Mouse (Mus musculus) common myeloid progenitor, adult 5-6 weeks (primary cell): ENCODE results near the gene Arfgef2. TPM values are rescaled to one million over a fixed set of nuclear protein-coding genes. Genes with fewer than 3 reads are reported as not detected.

Experiments used
- ATAC-seq: replicated peaks from 2 replicates; pipeline ENCODE4 v1.8.0; 2016; ENCODE audit warnings: low read depth, mild to moderate bottlenecking, moderate TSS enrichment, inconsistent platforms; ENCODE audit not compliant: poor library complexity, severe bottlenecking
- total RNA-seq: library from RNA; stranded (forward); fragments of 200-1000, 187-1606 nt; gene quantifications from 2 replicates; pipeline ENCODE4 v1.2.3, GENCODE M21; 2017

Arfgef2 gene
- 21.3 and 31.1 TPM in 2 replicates for total RNA-seq

DNA sequence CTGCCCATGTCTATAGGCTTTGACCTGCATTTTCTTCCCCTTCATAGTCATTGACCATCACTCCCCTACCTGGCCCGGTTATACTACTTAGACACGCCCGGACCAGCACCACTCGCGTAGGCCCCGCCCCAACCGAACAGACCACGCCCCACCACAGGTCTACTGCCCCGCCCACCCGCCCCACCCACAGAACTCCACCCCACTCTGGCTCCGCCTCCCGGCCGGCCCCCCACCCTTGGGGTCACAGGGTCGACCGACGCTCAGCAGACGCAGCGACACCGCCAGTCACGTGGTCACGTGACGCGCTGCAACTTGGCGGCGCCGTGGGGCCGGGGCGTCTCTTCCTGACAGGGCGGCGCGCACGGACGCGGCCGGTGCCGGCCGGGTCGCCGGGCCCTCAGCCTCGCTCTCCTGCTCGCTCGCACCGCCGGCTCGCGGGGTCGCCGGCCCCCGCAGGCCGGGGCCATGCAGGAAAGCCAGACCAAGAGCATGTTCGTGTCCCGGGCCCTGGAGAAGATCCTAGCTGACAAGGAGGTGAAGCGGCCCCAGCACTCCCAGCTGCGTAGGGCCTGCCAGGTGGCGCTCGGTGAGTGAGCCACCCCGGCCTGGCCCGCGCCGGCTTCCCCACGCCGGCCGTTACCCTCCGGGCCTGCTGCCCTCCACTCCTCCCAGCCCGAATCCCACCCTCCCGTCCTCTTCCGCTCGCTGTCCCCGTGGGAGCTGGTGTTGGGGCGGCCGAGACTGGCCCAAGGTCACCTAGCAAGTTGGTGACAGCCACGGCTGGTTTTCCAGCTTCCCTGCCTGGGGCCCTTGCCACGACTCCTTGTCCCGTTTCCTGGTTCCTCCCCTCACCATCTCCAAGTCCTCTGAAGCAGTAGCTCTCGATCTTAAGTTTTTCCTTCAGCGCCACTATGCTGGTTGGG, at the start of gene Arfgef2:
Arfgef2 (plus strand) TSS at position 339 of the 923 bp plus-strand sequence.
- peak; percentile 91 for ATAC-seq

DNA sequence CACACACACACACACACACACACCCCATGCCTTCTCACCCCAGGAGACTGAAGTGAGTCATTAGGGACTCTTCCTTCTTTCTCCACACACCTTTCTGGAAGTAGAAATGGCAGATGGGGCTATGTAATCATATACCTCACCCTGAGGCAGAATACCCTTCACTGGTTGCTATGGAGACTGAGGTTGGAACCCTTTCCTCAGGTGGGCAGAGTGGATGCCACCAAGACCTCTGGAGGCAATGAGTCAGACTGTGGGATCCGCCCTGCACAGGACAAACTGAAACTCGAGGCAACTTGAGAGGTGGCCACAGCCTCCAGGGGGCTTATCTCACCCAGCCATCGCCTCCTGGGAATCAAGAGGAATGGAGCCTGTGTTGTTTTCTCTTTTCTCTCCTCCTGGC, 47.4 kb upstream of the Arfgef2 start:
- ATAC-seq, result peak; percentile 27; the same call in 1 of the 2 replicates

DNA sequence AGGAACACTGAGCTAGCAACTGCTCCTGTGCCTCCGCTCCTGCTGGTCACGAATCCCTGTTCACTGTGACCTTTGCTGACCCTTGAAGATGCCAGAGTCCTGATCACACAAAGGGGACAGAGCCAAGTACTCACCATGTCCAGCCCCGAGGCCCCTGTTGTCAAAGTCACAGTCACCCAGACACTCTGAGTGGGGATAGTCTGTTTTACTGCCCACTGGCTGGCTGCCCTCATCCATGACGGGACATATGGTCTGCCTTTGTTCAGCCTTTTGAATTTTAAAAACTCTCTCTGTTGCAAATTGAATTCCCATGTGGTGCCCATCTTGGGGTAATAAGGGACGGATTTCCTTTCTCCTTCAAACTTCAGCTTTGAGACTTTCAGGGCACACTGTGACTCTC, 41.3 kb upstream of the Arfgef2 start:
- ATAC-seq, result no peak

DNA sequence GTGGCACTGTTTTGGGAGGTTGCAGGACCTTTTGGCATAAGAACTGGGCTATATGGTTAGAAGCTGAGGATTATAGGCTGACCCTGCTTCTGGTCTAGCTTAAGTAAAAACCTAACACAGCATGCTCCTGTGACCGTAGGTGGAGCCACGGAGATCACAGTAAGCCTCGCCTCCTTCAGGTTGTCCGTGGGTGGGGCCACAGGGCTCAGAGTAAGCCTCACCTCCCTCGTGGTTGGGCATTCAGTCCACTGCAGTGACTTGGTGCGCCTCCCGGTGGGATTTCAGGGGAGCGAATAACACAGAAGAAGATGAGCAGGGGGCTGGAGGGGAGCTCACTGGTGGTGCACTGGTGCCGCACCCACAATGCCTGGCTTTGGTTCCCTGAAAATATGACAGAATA, 37.8 kb upstream of the Arfgef2 start:
- ATAC-seq, result no peak

DNA sequence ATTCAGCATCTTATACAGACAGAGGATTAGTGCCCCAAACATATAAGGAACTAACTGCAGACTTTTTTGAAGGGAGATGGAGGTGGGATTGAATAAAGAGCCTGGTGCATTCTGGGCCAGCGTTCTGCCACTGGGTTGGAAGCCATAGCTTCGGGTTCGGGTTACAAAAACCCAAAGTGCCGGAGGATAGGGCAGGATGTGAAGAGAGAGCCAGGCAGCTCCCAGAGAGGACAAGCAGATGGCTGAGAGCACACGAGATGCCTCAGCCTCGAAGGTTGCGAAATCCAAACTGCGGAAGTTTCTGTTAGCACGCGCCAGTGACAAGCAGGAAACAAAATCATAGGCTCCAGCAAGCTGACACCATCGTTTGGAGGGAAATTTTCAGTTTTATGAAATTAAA, 34.0 kb upstream of the Arfgef2 start:
- ATAC-seq, result peak; percentile 78

DNA sequence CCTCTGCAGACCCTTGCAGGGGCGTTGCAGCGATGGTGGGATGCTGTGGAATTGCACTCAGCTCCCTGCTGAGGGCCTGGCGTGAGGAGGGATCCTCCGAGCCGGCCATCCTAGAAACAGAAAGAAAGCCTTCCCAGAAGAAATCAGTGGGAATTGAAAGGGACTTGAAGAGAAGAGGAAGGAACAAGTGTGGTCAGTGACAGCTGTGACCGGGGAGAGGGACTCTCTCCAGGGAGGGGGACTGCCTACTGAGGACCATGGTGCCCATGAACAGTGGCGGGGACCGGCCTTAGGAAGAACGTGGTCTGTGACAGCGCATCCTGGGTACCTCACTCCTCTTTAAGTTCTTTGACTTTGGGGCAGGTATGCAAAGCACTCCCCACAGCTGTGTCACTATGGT, 31.8 kb upstream of the Arfgef2 start:
- no peak for ATAC-seq

DNA sequence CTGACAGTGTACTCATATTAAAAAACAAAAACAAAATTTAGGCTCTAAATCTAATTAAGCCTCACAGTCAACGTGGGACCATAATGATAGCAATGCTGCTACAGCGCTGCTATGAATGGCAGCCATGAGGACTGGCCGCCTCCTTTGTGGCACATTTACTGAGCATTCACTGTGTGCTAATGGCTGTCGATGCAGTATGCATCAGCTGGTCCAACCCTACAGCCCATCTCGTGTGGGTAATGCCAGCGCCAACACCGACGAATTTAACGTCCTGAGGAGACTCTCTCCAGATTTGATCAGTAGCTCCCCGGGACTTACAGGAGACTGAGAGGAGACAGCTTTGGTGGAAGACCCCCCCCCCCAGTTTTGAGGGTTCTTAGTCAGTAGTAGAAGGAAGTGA, 31.1 kb upstream of the Arfgef2 start:
- ATAC-seq, result no peak

DNA sequence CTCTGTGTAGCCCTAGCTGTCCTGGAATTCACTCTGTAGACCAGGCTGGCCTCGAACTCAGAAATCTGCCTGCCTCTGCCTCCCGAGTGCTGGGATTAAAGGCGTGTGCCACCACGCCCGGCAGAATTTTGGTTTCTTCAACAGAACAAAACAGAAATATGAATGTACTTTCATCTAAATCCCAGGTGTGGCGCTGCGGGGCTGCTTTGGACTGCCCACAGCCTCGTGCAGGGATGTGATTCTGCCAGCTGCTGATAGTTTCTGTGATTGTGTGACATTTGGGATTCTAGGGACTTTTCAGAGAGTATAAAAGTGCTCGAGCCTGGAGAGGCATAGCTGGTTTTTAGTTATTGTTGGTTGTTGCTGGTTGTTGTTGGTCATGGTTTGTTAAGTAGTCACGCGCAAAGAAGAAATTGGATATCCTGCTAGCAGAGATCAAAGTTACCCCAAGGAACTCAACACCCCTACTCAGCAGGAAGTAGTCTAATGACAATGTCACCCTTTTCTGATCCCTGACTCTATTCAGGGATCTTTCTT, 30.0 kb upstream of the Arfgef2 start:
- ATAC-seq, result no peak

DNA sequence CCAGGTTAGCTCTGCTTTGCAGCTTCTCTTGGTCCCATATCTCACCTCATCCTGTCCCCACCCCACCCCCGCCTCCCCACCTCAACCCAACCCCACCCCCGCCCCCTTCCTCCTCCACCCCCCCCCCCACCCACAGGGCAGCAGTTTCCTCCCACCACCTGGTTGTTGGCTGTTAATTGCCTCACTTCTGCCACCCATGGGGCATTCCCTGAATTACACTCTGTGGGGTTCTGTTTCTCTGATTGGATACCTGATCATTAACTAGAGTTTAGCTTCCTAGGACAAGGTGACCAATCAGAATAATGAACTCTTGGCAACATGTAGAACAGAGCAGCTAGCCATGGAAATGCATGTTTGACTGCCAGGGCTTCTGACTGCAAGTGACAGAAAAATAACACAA, 29.1 kb upstream of the Arfgef2 start:
- ATAC-seq, result no peak; the same call in 1 of the 2 replicates

DNA sequence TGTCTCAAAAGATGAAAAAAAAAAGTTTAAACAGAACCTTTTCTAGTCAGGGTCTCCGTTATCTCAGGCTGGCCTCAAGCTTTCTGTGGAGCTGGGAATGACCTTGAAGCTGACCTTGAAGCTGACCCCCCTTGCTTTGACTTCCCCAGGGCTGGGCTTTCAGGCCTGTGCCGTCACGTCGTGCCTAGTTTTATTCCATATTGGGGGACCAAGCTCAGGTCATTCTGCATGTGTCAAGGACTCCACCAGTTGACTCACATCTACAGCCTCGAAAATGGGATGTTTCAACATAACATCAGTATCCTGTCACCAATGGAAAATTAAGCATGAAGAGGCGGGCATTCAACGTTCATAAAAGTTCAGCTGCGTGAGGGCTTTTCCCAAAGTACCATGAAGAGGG, 25.4 kb upstream of the Arfgef2 start:
- no peak for ATAC-seq

DNA sequence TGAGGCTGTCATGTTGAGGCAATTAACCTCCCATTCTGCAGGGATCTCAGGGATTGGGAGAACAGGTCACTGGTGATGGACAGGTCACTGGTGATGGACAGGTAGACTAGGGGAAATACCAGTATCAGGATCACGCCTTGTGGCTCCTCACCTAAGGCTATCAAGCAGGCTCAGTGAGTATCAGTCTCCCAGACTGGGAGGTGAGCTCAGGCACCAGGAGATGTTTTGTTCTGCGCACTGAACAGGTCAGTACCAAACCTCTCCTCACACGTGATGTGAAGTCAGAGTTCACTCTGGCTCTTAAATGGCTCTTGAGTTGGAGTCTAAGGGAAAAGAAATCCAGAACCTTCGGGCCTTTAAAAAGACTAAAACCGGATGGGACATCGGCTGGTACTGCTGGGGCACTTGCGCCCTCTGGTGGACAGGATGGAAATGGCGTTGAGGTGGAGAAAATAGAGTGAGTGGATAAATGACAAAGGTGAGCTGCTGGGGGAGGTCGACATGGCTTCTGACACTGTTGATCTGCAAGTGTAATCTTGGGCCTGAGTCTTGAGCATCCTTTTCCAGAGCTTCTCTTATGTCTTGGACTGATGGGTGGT, 24.3 kb upstream of the Arfgef2 start:
- ATAC-seq, result peak; percentile 76

DNA sequence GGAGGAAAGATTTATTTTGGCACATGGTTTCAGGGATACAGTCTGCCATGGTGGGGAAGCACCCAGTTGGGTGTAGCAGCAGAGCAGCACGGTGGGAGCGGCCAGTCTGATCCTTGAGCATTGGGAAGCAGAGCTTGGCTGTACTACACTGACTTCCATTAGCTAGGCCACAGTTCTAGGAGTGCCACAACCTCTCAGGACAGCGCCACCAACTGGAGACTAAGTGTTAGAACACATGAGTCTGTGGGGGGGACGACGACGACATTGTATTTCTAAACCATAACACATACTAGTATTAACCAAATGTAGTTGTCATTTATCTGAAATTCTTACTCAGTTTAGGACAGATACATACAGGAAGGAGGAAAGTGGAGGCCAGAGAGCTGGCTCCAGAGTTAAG, 21.0 kb upstream of the Arfgef2 start:
- ATAC-seq, result no peak

DNA sequence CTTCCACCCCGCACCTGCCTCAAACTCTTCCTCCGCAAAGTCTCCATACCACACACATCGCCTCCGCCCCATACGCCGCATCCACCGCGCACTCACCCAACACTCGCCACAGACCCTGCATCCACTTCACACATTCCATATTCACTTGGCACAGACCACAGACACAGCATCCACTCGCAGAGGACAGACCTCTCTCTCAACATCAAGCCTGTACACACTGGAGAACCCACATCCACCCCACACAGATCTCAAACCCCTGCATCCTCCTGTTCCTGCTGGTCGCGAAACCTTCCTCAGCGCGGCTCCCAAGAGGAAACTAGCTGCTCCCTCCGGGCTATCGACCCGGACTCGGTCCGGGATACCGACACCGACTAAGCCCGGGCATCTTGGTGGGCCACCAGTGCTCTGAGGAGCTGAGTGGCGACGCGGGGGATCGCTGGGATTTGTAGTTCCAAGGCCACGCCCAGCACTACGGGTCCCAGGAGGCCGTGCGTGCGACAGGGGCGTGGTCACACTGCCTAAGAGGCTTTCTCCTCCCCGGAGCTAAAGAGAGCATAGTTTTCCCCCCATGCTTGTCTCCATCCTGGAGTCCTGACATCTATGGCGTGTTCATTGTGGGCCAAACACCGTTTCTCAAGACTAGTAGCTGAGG, 18.9 kb upstream of the Arfgef2 start:
- peak; percentile 100 for ATAC-seq

DNA sequence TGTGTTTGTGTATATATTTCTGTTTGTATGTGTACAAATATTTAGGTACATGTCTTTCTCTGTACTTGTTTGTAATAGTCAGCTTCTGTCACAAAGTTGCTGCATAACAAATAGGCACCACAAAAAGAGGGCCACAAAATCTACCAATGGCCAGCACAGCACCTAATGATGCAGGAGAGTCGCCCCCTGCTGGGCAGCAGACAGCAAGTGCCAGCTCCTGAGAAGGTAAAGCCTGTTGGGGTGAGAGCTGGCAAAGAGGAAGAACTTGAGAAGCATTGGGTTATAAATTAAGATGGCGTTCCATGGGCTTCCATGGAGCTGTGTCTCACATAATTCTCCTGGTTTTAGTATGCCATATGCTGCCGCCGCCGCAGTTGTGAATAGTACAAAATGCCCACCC, 13.7 kb upstream of the Arfgef2 start:
- ATAC-seq, result no peak

DNA sequence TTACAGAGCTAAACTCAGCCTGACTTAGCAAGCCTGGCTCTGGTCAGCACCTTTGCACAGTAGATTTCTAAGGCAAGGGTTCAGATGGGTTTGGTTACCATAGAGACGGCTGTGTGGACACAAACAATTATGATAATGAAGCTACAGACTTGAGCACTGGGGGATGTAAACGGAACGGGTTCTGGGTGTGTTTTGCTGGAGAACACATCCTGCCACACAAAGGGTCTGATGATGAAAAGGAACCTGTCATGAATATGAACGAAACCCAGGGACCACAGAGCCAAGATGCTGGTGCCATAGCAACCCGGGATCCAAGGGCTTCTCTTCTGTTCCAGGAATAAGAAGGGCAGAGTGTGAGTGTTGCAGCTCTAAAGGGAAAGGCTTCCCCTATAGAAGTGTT, 13.0 kb upstream of the Arfgef2 start, which contains the start of gene Trp53rkb:
Trp53rkb (plus strand) TSS at position 177 of the 400 bp plus-strand sequence.
- no peak for ATAC-seq

DNA sequence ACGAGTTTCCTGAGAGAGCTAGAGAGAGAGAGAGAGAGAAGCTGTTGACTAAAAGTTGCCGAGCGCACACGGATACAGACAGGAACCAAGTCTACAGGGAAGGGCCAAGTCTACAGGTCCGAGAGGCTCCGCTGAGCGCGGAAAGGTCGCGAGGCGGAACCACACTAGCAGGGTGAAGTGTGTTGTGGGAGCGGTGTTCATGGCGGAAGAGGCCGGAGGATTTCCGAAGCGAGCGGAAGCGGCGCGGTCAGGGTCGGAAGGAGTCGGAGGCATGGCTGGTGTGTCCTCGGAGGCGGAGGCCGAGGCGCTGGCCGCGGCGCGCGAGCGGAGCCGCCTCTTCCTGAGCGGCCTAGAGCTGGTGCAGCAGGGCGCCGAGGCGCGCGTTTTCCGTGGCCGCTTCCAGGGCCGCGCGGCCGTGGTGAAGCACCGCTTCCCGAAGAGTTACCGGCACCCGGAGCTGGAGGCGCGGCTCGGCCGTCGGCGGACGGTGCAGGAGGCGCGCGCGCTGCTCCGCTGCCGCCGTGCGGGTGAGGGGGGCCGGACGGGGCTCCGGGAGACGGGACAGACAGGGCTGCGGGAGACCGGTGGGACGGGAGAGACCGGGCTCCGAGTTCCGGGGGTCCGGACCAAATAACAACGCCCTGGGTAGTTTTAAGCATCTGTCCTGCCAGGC, 11.7 kb upstream of the Arfgef2 start:
- ATAC-seq, result peak; percentile 98

DNA sequence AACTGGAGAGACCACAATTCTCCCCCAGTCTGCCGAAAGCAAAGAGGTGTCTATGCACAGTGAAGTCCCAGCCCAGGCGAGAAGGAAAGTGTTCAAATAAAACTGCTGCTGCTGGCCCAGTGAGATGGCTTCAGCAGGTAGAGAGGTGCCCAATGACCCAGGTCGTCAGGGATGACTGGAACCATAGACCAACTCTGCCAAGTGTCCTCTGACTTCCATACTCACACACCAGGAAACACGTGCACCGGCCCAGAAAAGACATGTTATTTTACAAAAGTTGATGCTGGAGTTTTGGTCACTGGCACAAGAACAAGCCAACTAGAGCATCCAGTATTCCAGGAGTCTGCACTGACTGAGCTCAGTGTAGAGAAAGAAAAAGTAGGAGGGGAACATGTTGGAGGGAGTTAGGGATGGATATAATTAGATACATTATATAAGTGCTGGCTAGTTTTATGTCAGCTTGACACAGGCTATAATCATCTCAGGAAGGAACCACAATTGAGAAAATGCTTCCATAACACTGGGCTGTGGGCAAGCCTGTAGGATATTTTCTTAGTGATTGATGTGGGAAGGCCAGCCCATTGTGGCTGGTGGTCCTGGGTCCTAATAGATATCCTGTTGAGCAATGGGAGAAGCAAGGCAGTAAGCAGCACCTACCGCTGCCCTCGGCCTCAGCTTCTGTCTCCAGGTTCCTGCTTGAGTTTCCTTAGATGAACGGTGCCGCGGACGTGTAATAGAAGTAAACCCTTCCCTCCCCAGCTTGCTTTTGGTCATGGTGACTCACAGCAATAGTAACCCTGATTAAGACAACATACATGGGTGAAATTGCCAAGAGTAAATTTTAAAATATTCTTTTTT, 5.5 kb upstream of the Arfgef2 start:
- ATAC-seq, result no peak

DNA sequence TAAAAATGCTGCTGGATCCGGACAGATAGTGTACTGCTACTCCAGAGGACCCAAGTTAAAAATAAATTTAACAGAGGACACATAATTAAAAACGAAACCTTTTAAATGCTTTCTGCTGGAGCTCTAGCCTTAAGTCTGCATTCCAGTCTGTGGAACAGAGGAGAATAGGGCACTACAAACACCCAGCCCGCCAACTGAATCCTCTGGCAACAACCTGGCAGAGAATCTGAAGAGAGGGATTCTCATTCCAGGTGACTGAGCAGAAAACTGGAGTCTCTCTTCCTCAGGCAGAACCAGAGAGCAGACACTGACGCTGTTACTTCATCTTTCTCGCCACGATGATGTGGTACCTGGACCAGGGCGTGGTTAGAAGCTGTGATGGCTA, 4.9 kb upstream of the Arfgef2 start:
- no peak for ATAC-seq

DNA sequence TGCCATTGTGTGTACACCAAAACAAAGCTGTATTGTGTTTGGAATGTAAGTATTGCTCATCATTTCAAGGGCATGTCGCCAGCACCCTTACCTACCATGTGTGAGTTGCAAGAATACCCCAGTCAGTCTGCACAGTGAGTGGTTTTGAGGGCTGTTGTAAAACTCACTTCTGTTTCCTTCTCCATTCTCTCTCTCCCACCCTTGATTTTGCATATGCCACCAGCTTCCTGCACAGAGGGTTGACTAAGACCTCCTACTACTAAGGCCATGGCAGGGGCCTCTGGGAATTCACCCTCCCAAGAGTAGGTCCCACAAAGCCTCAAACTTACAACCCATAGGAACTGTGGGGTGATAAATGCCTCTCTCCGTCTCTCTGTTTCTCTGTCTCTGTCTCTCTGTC, 4.0 kb upstream of the Arfgef2 start:
- ATAC-seq, result 0 out of 2 replicates have a peak, but pooled peaks have one; percentile 12
